Mouse (Mus musculus): ENCODE measurements at regions not wholly inside any gene's neighbourhood (a gene's known extent, or its start where the extent isn't known, plus 50 kb on each side); places are given as distances from the start of the nearest gene placed in this dataset.

DNA sequence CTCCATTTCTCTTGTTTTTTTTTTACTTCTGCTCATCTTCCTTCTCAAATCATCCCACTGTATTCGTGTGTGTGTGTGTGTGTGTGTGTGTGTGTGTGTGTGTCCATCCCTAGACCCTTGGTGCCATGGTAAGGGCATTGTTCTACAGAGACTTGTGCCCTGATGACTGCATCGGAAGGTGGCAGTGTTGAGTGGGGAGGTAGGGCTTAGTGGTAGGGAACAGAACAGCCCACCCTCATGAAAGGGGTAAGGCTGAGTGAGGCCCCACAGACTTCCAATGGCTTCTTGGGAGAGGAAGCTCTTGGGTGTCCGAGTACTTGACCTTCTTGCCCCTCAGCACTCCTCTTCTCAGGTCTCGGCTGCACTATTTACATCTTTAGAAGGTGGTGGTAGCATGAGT lies 100.3 kb downstream of the Tmco5 start:
- in situ Hi-C loops (cut with MboI; ENCODE audit: low pct_ligation_motif_present, low pct_unique_long_range_greater_than_20kb, low sequenced_read_pairs) (loop anchor here (10.0 kb wide), 1 partner anchor 146 kb away; the partner anchor contains the start of gene Spred1), dilution Hi-C loops (cut with MboI; ENCODE audit: extremely low pct_ligation_motif_present, extremely low pct_unique_long_range_greater_than_20kb, low sequenced_read_pairs) (no loop called here)
- Histone ChIP-seq H3K79me2 (replicated peaks; ENCODE audit: control insufficient read depth, extremely low read depth, insufficient read depth, poor library complexity, severe bottlenecking) (no peaks in the 10 kb centered on the region), H3K4me3 (replicated peaks in 1 of 3; ENCODE audit: low read depth in 2 of 3, low read length in 2 of 3, poor library complexity in 1 of 3) (no peak overlapping the region), H3K27ac (ENCODE audit: insufficient read depth, low read depth) (no peak overlapping the region), H3K4me2 (ENCODE audit: insufficient read depth, low read depth, poor library complexity, severe bottlenecking) (no peak overlapping the region), H3K9me3 (replicated peaks; ENCODE audit: low read length) (peaks cover 3% of the 10 kb centered on the region), H3K27me3 (replicated peaks) (no peaks in the 10 kb centered on the region), H3K9ac (ENCODE audit: insufficient read depth, low read depth) (no peak overlapping the region), H3K36me3 (replicated peaks in 1 of 2; ENCODE audit: control insufficient read depth in 1 of 2, insufficient read depth in 1 of 2, low read length in 1 of 2) (no peaks in the 10 kb centered on the region), H3K4me1 (ENCODE audit: control insufficient read depth in 1 of 2, insufficient read depth in 2 of 2) (peaks cover 3 to 41% of the 10 kb centered on the region in 2 experiments; a peak in 3 of 4 replicates)
- no peak for TF ChIP-seq BHLHE40 (IDR thresholded peaks at IDR 0.05; ENCODE audit: low read depth, low read length)
- TF ChIP-seq JUND (conservative IDR thresholded peaks at IDR 0.05; ENCODE audit: low read depth, low read length), result no peak
- no peak for TF ChIP-seq ZNF384 (IDR thresholded peaks at IDR 0.05; ENCODE audit: low read depth, low read length)
- no peak for TF ChIP-seq RAD21 (IDR thresholded peaks at IDR 0.05; ENCODE audit: low read depth, low read length)
- no peak for TF ChIP-seq JUN (IDR thresholded peaks at IDR 0.05; ENCODE audit: insufficient read depth, low read depth, low read length)
- no peak for TF ChIP-seq CHD2 (IDR thresholded peaks at IDR 0.05; ENCODE audit: low read length)
- TF ChIP-seq NRF1 (IDR thresholded peaks at IDR 0.05; ENCODE audit: low read depth, low read length), result no peak
- no peak for TF ChIP-seq CHD1 (IDR thresholded peaks at IDR 0.05; ENCODE audit: low read depth, low read length)
- no peak for TF ChIP-seq MAZ (IDR thresholded peaks at IDR 0.05; ENCODE audit: low read depth, low read length)
- no peak for TF ChIP-seq IRF4 (IDR thresholded peaks at IDR 0.05; ENCODE audit: low read depth, low read length)
- no peak for TF ChIP-seq CTCF (conservative IDR thresholded peaks at IDR 0.05 in 1 of 2, IDR thresholded peaks at IDR 0.05 in 1 of 2; ENCODE audit: low read depth in 2 of 2, low read length in 2 of 2)
- no peak for TF ChIP-seq TCF12 (IDR thresholded peaks at IDR 0.05; ENCODE audit: low read depth, low read length)
- TF ChIP-seq USF1 (IDR thresholded peaks at IDR 0.05; ENCODE audit: low read depth, low read length), result no peak
- no peak for TF ChIP-seq RCOR1 (conservative IDR thresholded peaks at IDR 0.05; ENCODE audit: low read depth, low read length)
- no peak for TF ChIP-seq MXI1 (IDR thresholded peaks at IDR 0.05; ENCODE audit: low read depth, low read length)
- TF ChIP-seq ZC3H11A (IDR thresholded peaks at IDR 0.05; ENCODE audit: low read depth, low read length), result no peak
- DNase-seq (ENCODE audit: extremely low read depth), result no peak

GRCm38 (mm10) chr2:116979561-116980391 lies 101.3 kb downstream of the Tmco5 start:
- Histone ChIP-seq H3K27ac (ENCODE audit: insufficient read depth, low read depth) (no peak overlapping the region), H3K79me2 (replicated peaks; ENCODE audit: control insufficient read depth, extremely low read depth, insufficient read depth, poor library complexity, severe bottlenecking) (no peaks in the 10 kb centered on the region), H3K9ac (ENCODE audit: insufficient read depth, low read depth) (no peak overlapping the region), H3K4me3 (replicated peaks in 1 of 3; ENCODE audit: low read depth in 2 of 3, low read length in 2 of 3, poor library complexity in 1 of 3) (no peak overlapping the region), H3K36me3 (replicated peaks in 1 of 2; ENCODE audit: control insufficient read depth in 1 of 2, insufficient read depth in 1 of 2, low read length in 1 of 2) (no peaks in the 10 kb centered on the region), H3K27me3 (replicated peaks) (no peaks in the 10 kb centered on the region), H3K4me2 (ENCODE audit: insufficient read depth, low read depth, poor library complexity, severe bottlenecking) (0 out of 2 replicates have a peak overlapping the region, but pooled peaks have one; percentile 5), H3K4me1 (ENCODE audit: control insufficient read depth in 1 of 2, insufficient read depth in 2 of 2) (peaks cover 3 to 45% of the 10 kb centered on the region in 2 experiments; a peak in 3 of 4 replicates), H3K9me3 (replicated peaks; ENCODE audit: low read length) (peaks cover 3% of the 10 kb centered on the region)
- dilution Hi-C loops (cut with MboI; ENCODE audit: extremely low pct_ligation_motif_present, extremely low pct_unique_long_range_greater_than_20kb, low sequenced_read_pairs) (no loop called here), in situ Hi-C loops (cut with MboI; ENCODE audit: low pct_ligation_motif_present, low pct_unique_long_range_greater_than_20kb, low sequenced_read_pairs) (loop anchor here (10.0 kb wide), 1 partner anchor 145 kb away; the partner anchor contains the start of gene Spred1)
- TF ChIP-seq ZNF384 (IDR thresholded peaks at IDR 0.05; ENCODE audit: low read depth, low read length) (peak; percentile 65), ZC3H11A (IDR thresholded peaks at IDR 0.05; ENCODE audit: low read depth, low read length) (no peak)
- DNase-seq (ENCODE audit: extremely low read depth), result peak; percentile 57
